Mouse (Mus musculus) thymus, adult 2 months (tissue): Measurements from ENCODE around the gene AC134908.4.

Source experiments
- CTCF ChIP-seq: fragments of 200-500 bp; IDR thresholded peaks from 2 replicates; pipeline ENCODE4 v1.5.1; 2012; ENCODE audit warnings: mild to moderate bottlenecking, control low read depth, low read length, moderate library complexity, borderline replicate concordance; ENCODE audit not compliant: control insufficient read depth, poor library complexity, insufficient read depth; ENCODE audit errors: extremely low read depth
- POLR2A ChIP-seq: fragments of 200-500 bp; IDR thresholded peaks from 2 replicates; pipeline ENCODE4 v1.6.1; 2012; ENCODE audit warnings: mild to moderate bottlenecking, low read length, control low read depth, moderate library complexity; ENCODE audit not compliant: control insufficient read depth, poor library complexity, insufficient read depth; ENCODE audit errors: extremely low read depth

- TF ChIP-seq CTCF (no peak), POLR2A (no peak)
Measured at GRCm38 (mm10) chr17:25777948-25778347, 17.5 kb downstream of the AC134908.4 start.
